Mouse (Mus musculus): ENCODE measurements at regions not wholly inside any gene's neighbourhood (a gene's known extent, or its start where the extent isn't known, plus 50 kb on each side); places are given as distances from the start of the nearest gene placed in this dataset.

DNA sequence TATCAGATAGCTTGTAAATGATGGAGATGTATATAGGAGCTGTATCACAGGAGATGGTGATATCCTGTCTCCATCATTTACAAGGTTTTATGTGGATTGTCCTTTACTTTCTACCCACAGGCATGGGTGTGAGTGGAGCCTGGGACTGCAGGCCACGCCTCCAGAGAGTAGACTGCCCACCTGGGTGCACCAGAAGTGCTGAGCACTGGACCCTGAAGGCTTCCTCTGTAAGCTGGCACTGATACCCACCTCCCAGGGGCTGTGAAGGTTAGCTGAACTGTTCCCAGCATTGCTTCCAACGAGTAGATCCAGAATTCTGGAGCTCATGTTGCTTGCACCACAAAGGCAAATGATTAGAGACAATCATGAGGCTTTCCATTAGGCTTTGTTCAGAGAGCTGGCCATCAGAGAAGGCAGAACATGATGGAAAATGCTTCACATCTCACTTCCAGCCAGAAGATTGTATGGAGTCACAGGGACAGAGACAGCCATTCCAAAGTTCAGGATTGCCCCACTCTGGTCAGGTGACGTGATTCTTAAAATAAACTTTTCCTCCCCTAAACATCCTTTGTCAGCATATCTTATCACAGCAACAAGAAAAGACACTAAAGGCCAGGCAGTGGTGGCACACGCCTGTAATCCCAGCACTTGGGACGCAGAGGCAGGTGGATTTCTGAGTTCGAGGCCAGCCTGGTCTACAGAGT lies 187.5 kb upstream of the Hs6st1 start:
- no peak for TF ChIP-seq POLR2A (IDR thresholded peaks at IDR 0.05; ENCODE audit: extremely low read depth, insufficient read depth, low read length)
- TF ChIP-seq CTCF (IDR thresholded peaks at IDR 0.05; ENCODE audit: low read depth, low read length) = no peak
